Mouse (Mus musculus): ENCODE data around the gene Thap4.
"Not testable (repeated sequence)": the region's sequence is repeated elsewhere in the genome, so short reads cannot be mapped to it uniquely, and the experiment has no call there.

Gene Thap4

GRCm38 (mm10) chr1:93754573-93755290 lies at the start of gene Thap4:
Gene Thap4, minus strand, starts transcription at chr1:93754864.
- peak; percentile 91 for DNase-seq

GRCm38 (mm10) chr1:93803556-93804507 lies 49.2 kb upstream of the Thap4 start, which contains the start of gene Ing5:
Gene Ing5, plus strand, starts transcription at chr1:93803965.
- peak; percentile 100 for DNase-seq

- DNase-seq: no peak
Observed at GRCm38 (mm10) chr1:93802771-93803170, 48.1 kb upstream of the Thap4 start.

- peak; percentile 90 for DNase-seq
Observed at GRCm38 (mm10) chr1:93801741-93802238, 47.1 kb upstream of the Thap4 start, which contains the start of gene Dtymk. Gene Dtymk, minus strand, starts transcription at chr1:93801934.

GRCm38 (mm10) chr1:93800670-93801503 lies 46.2 kb upstream of the Thap4 start:
- DNase-seq: peak; percentile 33

GRCm38 (mm10) chr1:93795886-93796285 lies 41.2 kb upstream of the Thap4 start:
- no peak for DNase-seq

- DNase-seq: no peak
Observed at GRCm38 (mm10) chr1:93794526-93794925, 39.9 kb upstream of the Thap4 start.

- DNase-seq: peak; percentile 24
Observed at GRCm38 (mm10) chr1:93786912-93787311, 32.2 kb upstream of the Thap4 start.

GRCm38 (mm10) chr1:93776686-93777085 lies 22.0 kb upstream of the Thap4 start:
- DNase-seq: no peak

- no peak for DNase-seq
Observed at GRCm38 (mm10) chr1:93769901-93770300, 15.2 kb upstream of the Thap4 start.

- no peak for DNase-seq
Observed at GRCm38 (mm10) chr1:93767600-93767999, 12.9 kb upstream of the Thap4 start.

GRCm38 (mm10) chr1:93764871-93765591 lies 10.4 kb upstream of the Thap4 start:
- DNase-seq: no peak

- not testable (repeated sequence) for DNase-seq
Observed at GRCm38 (mm10) chr1:93763531-93763930, 8.9 kb upstream of the Thap4 start.

GRCm38 (mm10) chr1:93760076-93760475 lies 5.4 kb upstream of the Thap4 start:
- no peak for DNase-seq

GRCm38 (mm10) chr1:93756154-93756553 lies 1.5 kb upstream of the Thap4 start:
- DNase-seq: no peak

GRCm38 (mm10) chr1:93755618-93756017 lies 954 bp upstream of the Thap4 start:
- no peak for DNase-seq

- no peak for DNase-seq
Observed at GRCm38 (mm10) chr1:93755291-93755610, 587 bp upstream of the Thap4 start.

GRCm38 (mm10) chr1:93753911-93754572 lies 622 bp downstream of the Thap4 start:
- DNase-seq: no peak

- no peak for DNase-seq
Observed at GRCm38 (mm10) chr1:93751290-93751689, 3.4 kb downstream of the Thap4 start, which contains the start of gene Atg4b. Gene Atg4b, plus strand, starts transcription at chr1:93751500.

GRCm38 (mm10) chr1:93748539-93748938 lies 6.1 kb downstream of the Thap4 start:
- DNase-seq: no peak

GRCm38 (mm10) chr1:93746179-93746578 lies 8.5 kb downstream of the Thap4 start:
- no peak for DNase-seq

All from cerebellum, adult 8-10 months (tissue).